Mouse (Mus musculus) liver, adult 2 months (tissue): ENCODE results near the gene Galnt14.

Source experiments
- CTCF ChIP-seq: fragments of 200-500 bp; IDR thresholded peaks from 2 replicates; pipeline ENCODE4 v1.5.1; 2011; ENCODE audit warnings: low read depth, low read length, control low read depth
- POLR2A ChIP-seq: fragments of 200-500 bp; IDR thresholded peaks from 2 replicates; pipeline ENCODE4 v1.6.1; 2011; ENCODE audit warnings: low read length, control low read depth; ENCODE audit not compliant: insufficient read depth; ENCODE audit errors: extremely low read depth

DNA sequence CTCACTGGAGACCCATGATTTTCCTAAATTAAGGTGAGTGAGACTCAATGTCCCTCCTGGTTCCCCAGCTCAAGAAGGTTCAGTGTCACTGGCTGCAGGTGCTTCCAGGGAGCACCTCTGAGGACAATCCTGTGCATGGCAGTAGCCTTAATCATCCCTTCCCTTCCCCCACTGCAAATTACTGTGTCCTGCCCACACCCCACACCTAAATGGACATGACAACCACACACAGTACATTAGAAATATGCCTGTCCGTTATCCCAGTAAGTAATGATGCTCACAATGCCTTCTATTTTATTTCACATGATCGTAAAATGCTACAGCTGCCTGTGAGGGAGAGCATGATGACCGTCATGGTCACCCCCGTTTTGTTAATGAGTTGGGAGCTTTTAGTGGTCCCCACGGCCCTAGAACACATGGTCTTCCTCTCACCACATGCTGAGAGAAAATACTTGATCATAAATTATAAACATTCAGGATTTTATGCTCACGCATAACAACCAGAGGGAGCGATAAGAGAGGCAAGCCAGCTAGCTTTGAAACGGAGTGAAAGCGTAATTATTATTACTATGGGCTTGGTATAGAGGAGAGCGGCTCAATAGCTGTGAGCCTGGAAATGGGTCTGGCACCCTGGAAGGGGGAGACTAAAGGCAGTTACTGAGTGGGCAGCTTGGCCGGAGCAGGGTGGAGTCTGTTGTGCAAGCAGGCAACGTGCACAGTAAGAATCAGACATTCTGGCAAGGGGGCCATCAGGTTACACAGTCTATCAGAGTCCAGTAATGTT is 161.3 kb downstream of the Galnt14 start:
- TF ChIP-seq CTCF (no peak), POLR2A (no peak)
